ENCODE assay signal across 8 mouse cellular contexts in the genomic region with DNA sequence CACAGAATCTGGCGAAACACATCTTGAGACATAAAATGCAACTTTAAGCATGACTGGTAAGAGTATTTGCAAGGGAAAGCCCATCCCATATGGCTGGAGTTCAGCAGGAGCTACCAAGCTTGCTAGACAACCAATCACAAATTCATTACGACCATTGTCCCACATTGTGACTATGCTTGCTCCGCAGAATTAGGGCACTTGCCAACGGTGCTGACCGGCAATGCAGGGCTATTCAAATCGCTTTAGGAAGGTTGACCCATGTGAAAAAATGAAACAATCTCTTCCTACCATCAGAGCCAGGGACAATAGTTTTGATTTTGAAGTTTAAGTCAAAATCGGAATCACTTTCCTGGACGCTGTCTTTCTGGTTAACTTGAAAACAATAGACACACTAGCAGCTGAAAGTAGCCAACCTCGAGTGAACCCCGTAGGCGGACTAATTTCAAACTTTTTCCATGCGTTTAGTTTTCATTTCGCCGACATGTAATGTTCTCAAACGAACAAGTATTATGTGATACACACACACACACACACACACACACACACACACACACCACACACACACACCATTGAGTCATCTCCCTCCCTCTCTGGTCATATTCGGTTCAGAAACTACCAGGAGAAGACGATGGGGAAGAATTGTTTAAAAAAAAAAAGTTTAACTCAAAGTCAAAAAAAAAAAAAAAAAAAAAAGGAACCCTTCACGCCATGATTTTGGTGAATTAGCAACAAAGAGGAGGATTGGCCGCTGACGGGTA. TPM values are rescaled to one million over a fixed set of nuclear protein-coding genes. Genes with fewer than 3 reads are reported as not detected.
DNase-seq lines count a peak whose midpoint lies in the region; ATAC-seq lines count a peak whose summit lies in the region.

Gene Kat2b (plus strand): TSS at position 701 of the 758 bp plus-strand sequence.

- peak within 1 kb of the TSS; percentile 82 for H3K4me3 ChIP-seq in embryonic facial prominence, embryonic 13.5 days
- peak within 1 kb of the TSS; percentile 79 for H3K4me3 ChIP-seq in heart, embryonic 11.5 days (ENCODE audit: low read depth, low read length)
- H3K4me3 ChIP-seq in kidney, embryonic 14.5 days (ENCODE audit: low read length): peak within 1 kb of the TSS; percentile 86
- peak within 1 kb of the TSS; percentile 78 for H3K4me3 ChIP-seq in liver, embryonic 13.5 days (replicated peaks)

- peak within 1 kb of the TSS; percentile 85 for H3K27ac ChIP-seq in embryonic facial prominence, embryonic 13.5 days
- H3K27ac ChIP-seq in heart, embryonic 11.5 days (ENCODE audit: low read depth, low read length): peak within 1 kb of the TSS; percentile 98
- peak within 1 kb of the TSS; percentile 88 for H3K27ac ChIP-seq in kidney, embryonic 14.5 days (ENCODE audit: low read depth, low read length)
- peak within 1 kb of the TSS; percentile 95 for H3K27ac ChIP-seq in liver, embryonic 13.5 days

- peak; percentile 60 for DNase-seq in adrenal gland, adult 8-10 months
- DNase-seq in liver, embryonic 13.5 days: no peak
- peak; percentile 77 for DNase-seq in naive thymus-derived CD4-positive, alpha-beta T cell, adult 2 months (ENCODE audit: low read depth)
- no peak for DNase-seq in frontal cortex, postnatal 36 days (ENCODE audit: low spot score in 2 of 2)

- H3K4me2 ChIP-seq in embryonic facial prominence, embryonic 13.5 days: peak within 1 kb of the TSS; percentile 96
- peak within 1 kb of the TSS; percentile 96 for H3K4me2 ChIP-seq in heart, embryonic 11.5 days
- peak within 1 kb of the TSS; percentile 98 for H3K4me2 ChIP-seq in kidney, embryonic 14.5 days (replicated peaks; ENCODE audit: low read depth, low read length)
- peak within 1 kb of the TSS; percentile 95 for H3K4me2 ChIP-seq in liver, embryonic 13.5 days

- H3K4me1 ChIP-seq in embryonic facial prominence, embryonic 13.5 days: peaks cover 23% of the 10 kb centered on the region
- peaks cover 22% of the 10 kb centered on the region for H3K4me1 ChIP-seq in heart, embryonic 11.5 days (ENCODE audit: control insufficient read depth, insufficient read depth, low read length)
- H3K4me1 ChIP-seq in kidney, embryonic 14.5 days (ENCODE audit: control insufficient read depth, insufficient read depth, low read length): peaks cover 28% of the 10 kb centered on the region
- peaks cover 39% of the 10 kb centered on the region for H3K4me1 ChIP-seq in liver, embryonic 13.5 days (replicated peaks)

- no peaks in the 10 kb centered on the region for H3K9me3 ChIP-seq in embryonic facial prominence, embryonic 13.5 days
- no peaks in the 10 kb centered on the region for H3K9me3 ChIP-seq in heart, embryonic 11.5 days (replicated peaks; ENCODE audit: control insufficient read depth, low read length)
- H3K9me3 ChIP-seq in kidney, embryonic 14.5 days (ENCODE audit: control insufficient read depth, low read length): no peaks in the 10 kb centered on the region
- H3K9me3 ChIP-seq in liver, embryonic 13.5 days (replicated peaks): no peaks in the 10 kb centered on the region

- WGBS in embryonic facial prominence, embryonic 13.5 days: 2% methylated on average over 20 of the region's 20 CpGs
- 3% methylated on average over 20 of the region's 20 CpGs for WGBS in heart, embryonic 11.5 days (ENCODE audit: insufficient replicate concordance)
- 2% methylated on average over 20 of the region's 20 CpGs for WGBS in kidney, embryonic 14.5 days
- 4% methylated on average over 20 of the region's 20 CpGs for WGBS in liver, embryonic 13.5 days (ENCODE audit: insufficient replicate concordance)

- H3K36me3 ChIP-seq in embryonic facial prominence, embryonic 13.5 days: no peaks in the 10 kb centered on the region
- no peaks in the 10 kb centered on the region for H3K36me3 ChIP-seq in heart, embryonic 11.5 days (ENCODE audit: control insufficient read depth, insufficient read depth, low read length)
- no peaks in the 10 kb centered on the region for H3K36me3 ChIP-seq in kidney, embryonic 14.5 days (ENCODE audit: control insufficient read depth, insufficient read depth, low read length)
- H3K36me3 ChIP-seq in liver, embryonic 13.5 days: no peaks in the 10 kb centered on the region

- no peaks in the 10 kb centered on the region for H3K27me3 ChIP-seq in embryonic facial prominence, embryonic 13.5 days
- H3K27me3 ChIP-seq in heart, embryonic 11.5 days (ENCODE audit: control insufficient read depth, insufficient read depth, low read length): no peaks in the 10 kb centered on the region
- no peaks in the 10 kb centered on the region for H3K27me3 ChIP-seq in kidney, embryonic 14.5 days (ENCODE audit: control insufficient read depth, insufficient read depth, low read length)
- no peaks in the 10 kb centered on the region for H3K27me3 ChIP-seq in liver, embryonic 13.5 days

- peak; percentile 8 for ATAC-seq in CD4-positive, CD25-positive, alpha-beta regulatory T cell, adult 4 months
- no peak for ATAC-seq in embryonic facial prominence, embryonic 13.5 days (ENCODE audit: insufficient number of reproducible peaks, insufficient read depth, low FRiP score, low TSS enrichment, low read depth)
- ATAC-seq in heart, embryonic 11.5 days (replicated peaks; ENCODE audit: insufficient number of reproducible peaks, low FRiP score, low TSS enrichment): no peak
- ATAC-seq in kidney, embryonic 14.5 days (ENCODE audit: low FRiP score, low TSS enrichment): no peak
- ATAC-seq in liver, embryonic 13.5 days (ENCODE audit: low read depth): no peak

- H3K9ac ChIP-seq in embryonic facial prominence, embryonic 13.5 days: peak within 1 kb of the TSS; percentile 91
- H3K9ac ChIP-seq in heart, embryonic 11.5 days (ENCODE audit: low read depth, low read length): peak within 1 kb of the TSS; percentile 95
- H3K9ac ChIP-seq in kidney, embryonic 14.5 days (ENCODE audit: low read depth, low read length): peak within 1 kb of the TSS; percentile 93
- H3K9ac ChIP-seq in liver, embryonic 13.5 days: peak within 1 kb of the TSS; percentile 90

RNA-seq across cellular contexts. Expression of gene Kat2b, which starts in this region (rescaled TPM):
- polyA plus RNA-seq in CD4-positive, CD25-positive, alpha-beta regulatory T cell, adult 4 months (2017; shearing (Covaris generic)): 10 to 100 TPM; 18.7 to 31.5 TPM
- 100 to 1,000 TPM in 1 of 4 experiments, 10 to 100 TPM in 3; 77.7 to 105 (median 82.5) TPM for total RNA-seq in adrenal gland, adult 8-10 months (2022)
- polyA plus RNA-seq in embryonic facial prominence, embryonic 13.5 days (2015; fragmentation: Nextera tagmentation; extraction: Ambion mirVana): 3.7 and 5.1 TPM in 2 replicates
- 11.0 and 14.0 TPM in 2 replicates for polyA plus RNA-seq in heart, embryonic 11.5 days (2014; fragmentation: Nextera tagmentation; extraction: Ambion mirVana)
- 4.4 and 5.8 TPM in 2 replicates for polyA plus RNA-seq in kidney, embryonic 14.5 days (2014; fragmentation: Nextera tagmentation; extraction: Ambion mirVana)
- polyA plus RNA-seq in liver, embryonic 13.5 days (2015; fragmentation: Nextera tagmentation; extraction: Ambion mirVana): 4.6 and 5.1 TPM in 2 replicates

Comparison
In these comparisons a context has a peak if more than half of its experiments do, and no peak if none do; other contexts are left out.
1. DNase-seq: peak in adrenal gland, adult 8-10 months (single experiment) and naive thymus-derived CD4-positive, alpha-beta T cell, adult 2 months (single experiment); none in liver, embryonic 13.5 days (single experiment) and frontal cortex, postnatal 36 days (0 of 2).
2. Peak in every context shown above with its lines, with median percentiles within 50 percentile points of each other: H3K27ac ChIP-seq, H3K4me2 ChIP-seq, H3K4me3 ChIP-seq and H3K9ac ChIP-seq.